10 mouse cellular contexts compared by ENCODE assay signal in genomic region chr4:25285002-25285401, GRCm38 (mm10). TPM values are rescaled to one million over a fixed set of nuclear protein-coding genes. Genes with fewer than 3 reads are reported as not detected.
DNase-seq lines count a peak whose midpoint lies in the region; TF ChIP-seq lines count a peak whose summit lies in the region.
"Not testable (repeated sequence)": the region's sequence is repeated elsewhere in the genome, so short reads cannot be mapped to it uniquely, and the experiment has no call there.
"Had no signal": no experiment of that assay in that cellular context is flagged by ENCODE, and none has a peak within 500 bp of the region (broad histone marks: within the 10 kb centered on the region; RNA-seq: fewer than 3 reads in every experiment).

No protein-coding gene starts in this region.

- not testable (repeated sequence) for H3K4me2 ChIP-seq in CH12.LX (ENCODE audit: insufficient read depth, low read depth, poor library complexity, severe bottlenecking)

- not testable (repeated sequence) for H3K27me3 ChIP-seq in CH12.LX (replicated peaks)

- not testable (repeated sequence) for H3K4me3 ChIP-seq in CH12.LX (replicated peaks in 1 of 3; ENCODE audit: low read depth in 2 of 3, low read length in 2 of 3, poor library complexity in 1 of 3)

- not testable (repeated sequence) for H3K9me3 ChIP-seq in CH12.LX (replicated peaks; ENCODE audit: low read length)

- in situ Hi-C loops in CH12.LX (cut with MboI; ENCODE audit: low pct_ligation_motif_present, low pct_unique_long_range_greater_than_20kb, low sequenced_read_pairs), result not testable (repeated sequence)

- not testable (repeated sequence) for H3K36me3 ChIP-seq in CH12.LX (replicated peaks in 1 of 2; ENCODE audit: control insufficient read depth in 1 of 2, insufficient read depth in 1 of 2, low read length in 1 of 2)

- not testable (repeated sequence) for H3K4me1 ChIP-seq in CH12.LX (ENCODE audit: control insufficient read depth in 1 of 2, insufficient read depth in 2 of 2)

- H3K27ac ChIP-seq in CH12.LX (ENCODE audit: insufficient read depth, low read depth), result not testable (repeated sequence)

- TF ChIP-seq RAD21 in CH12.LX (IDR thresholded peaks at IDR 0.05; ENCODE audit: low read depth, low read length), result not testable (repeated sequence)

- not testable (repeated sequence) for TF ChIP-seq EP300 in CH12.LX (IDR thresholded peaks at IDR 0.05; ENCODE audit: low read length)

- TF ChIP-seq POLR2A in CH12.LX (IDR thresholded peaks at IDR 0.05; ENCODE audit: low read depth, low read length), result not testable (repeated sequence)

- not testable (repeated sequence) for TF ChIP-seq CTCF in CH12.LX (conservative IDR thresholded peaks at IDR 0.05 in 1 of 2, IDR thresholded peaks at IDR 0.05 in 1 of 2; ENCODE audit: low read depth in 2 of 2, low read length in 2 of 2)

- not testable (repeated sequence) for DNase-seq in CH12.LX (ENCODE audit: extremely low read depth)
- peak; percentile 0 for DNase-seq in retina, embryonic 14.5 days (ENCODE audit: low spot score)

- dilution Hi-C loops in CH12.LX (cut with MboI; ENCODE audit: extremely low pct_ligation_motif_present, extremely low pct_unique_long_range_greater_than_20kb, low sequenced_read_pairs), result not testable (repeated sequence)

- not testable (repeated sequence) for H3K79me2 ChIP-seq in CH12.LX (replicated peaks; ENCODE audit: control insufficient read depth, extremely low read depth, insufficient read depth, poor library complexity, severe bottlenecking)

- not testable (repeated sequence) for H3K9ac ChIP-seq in CH12.LX (ENCODE audit: insufficient read depth, low read depth)

TF ChIP-seq in CH12.LX, 34 proteins besides CTCF, POLR2A, EP300 and RAD21:
- TF ChIP-seq JUND (conservative IDR thresholded peaks at IDR 0.05; ENCODE audit: low read depth, low read length), result peak; percentile 55; the same call in 1 of the 2 replicates
- TF ChIP-seq JUN (IDR thresholded peaks at IDR 0.05; ENCODE audit: insufficient read depth, low read depth, low read length), result peak; percentile 61
TF ChIP-seq in CH12.LX: peak in this region for 2; not testable (repeated sequence) for 32.

RNA-seq across cellular contexts. Expression of gene Ufl1, which starts 3.4 kb away (rescaled TPM):
- total RNA-seq in CH12.LX (2012; rRNA removed), result 16.8 and 18.1 TPM in 2 replicates
- 21.8 and 22.7 TPM in 2 replicates for total RNA-seq in CH12.LX (2014; rRNA removed)
- 27.9 and 29.6 TPM in 2 replicates for polyA plus RNA-seq in CH12.LX (2012; ENCODE audit: insufficient read length, low read depth)

RNA-seq across cellular contexts. Expression of gene Fhl5, which starts 42.3 kb away (rescaled TPM):
- total RNA-seq in CH12.LX (2012; rRNA removed) (not detected in 2 replicates), CH12.LX (2014; rRNA removed) (not detected in 2 replicates)
- polyA plus RNA-seq in CH12.LX (2012; ENCODE audit: insufficient read length, low read depth), result not detected in 2 replicates
- total RNA-seq: ES-E14, MEL had no signal
- polyA plus RNA-seq: activated CD4-positive, CD25-positive, alpha-beta regulatory T cell, adult 4 months; adrenal gland, adult 2 months; C2C12; CD4-positive, CD25-positive, alpha-beta regulatory T cell, adult 4 months; G1E; Patski had no signal
